Mouse (Mus musculus) liver, adult 2 months (tissue): Measurements from ENCODE around the gene Caly.

ENCODE experiments used
- CTCF ChIP-seq: fragments of 200-500 bp; IDR thresholded peaks from 2 replicates; pipeline ENCODE4 v1.5.1; 2011; ENCODE audit warnings: low read depth, low read length, control low read depth
- POLR2A ChIP-seq: fragments of 200-500 bp; IDR thresholded peaks from 2 replicates; pipeline ENCODE4 v1.6.1; 2011; ENCODE audit warnings: low read length, control low read depth; ENCODE audit not compliant: insufficient read depth; ENCODE audit errors: extremely low read depth

DNA sequence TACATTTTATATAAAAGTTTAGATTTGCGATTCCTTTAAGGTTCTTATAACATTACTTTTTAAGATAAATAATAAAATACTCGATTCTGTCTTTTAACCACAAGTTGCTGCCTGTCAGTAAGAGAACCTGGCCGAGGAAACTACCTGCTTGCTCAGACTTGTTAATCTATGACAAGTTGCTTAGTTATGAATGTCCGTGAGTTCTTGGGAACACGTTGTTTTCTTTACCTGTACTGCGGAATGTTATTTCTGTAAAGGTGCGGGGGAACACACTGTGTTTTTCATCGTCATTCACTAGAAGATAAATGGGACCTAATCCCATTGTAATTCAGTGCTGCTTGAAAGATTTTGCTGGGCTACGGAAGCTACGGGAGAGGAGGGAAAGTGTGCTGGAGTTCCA, 8.3 kb upstream of the Caly start:
- TF ChIP-seq CTCF (no peak), POLR2A (no peak)
